Mouse (Mus musculus) thymus, postnatal 36 days (tissue): Measurements from ENCODE around the gene Mblac2.
A peak's percentile ranks its signal among the peaks of the same experiment; 100 is the strongest.

Experiments
- DNase-seq, 2 experiments: peaks; one replicate each; pipeline ENCODE4 v3.0.0; 2022; ENCODE audit warnings: mixed read lengths in 2 of 2

Gene Mblac2

DNA sequence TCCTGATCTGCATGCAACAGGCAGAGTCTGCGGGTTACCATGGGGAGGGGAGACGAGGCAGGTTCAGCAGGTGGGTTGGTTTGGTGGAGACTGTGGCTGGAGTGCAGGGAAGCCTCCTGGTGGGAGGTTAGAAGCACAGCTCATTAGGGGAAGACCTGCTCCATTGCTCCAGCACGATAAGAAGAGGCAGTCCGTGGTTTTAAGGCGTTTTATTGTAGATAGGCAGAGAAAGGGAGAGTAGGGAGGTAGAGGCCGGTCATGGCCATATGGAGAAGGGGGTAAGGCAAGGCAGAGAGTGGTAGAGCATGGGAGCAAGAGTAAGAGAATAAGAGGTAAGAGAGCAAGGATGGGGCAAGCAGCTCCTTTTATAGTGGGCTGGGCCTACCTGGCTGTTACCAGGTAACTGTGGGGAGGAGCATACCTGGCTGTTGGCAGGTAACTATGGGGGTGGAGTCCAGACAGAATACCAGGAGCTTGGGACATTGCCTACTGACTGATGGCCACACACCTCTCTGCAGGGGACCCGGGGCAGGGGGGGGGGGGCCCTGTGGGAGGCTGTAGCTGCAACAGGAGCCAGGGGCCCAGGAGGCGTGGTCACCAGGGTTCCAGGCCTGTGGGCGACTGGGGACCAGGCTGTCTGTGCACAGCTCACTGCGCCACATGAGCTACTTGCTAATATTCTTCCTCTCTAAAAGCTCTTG lies 32.4 kb downstream of the Mblac2 start:
- DNase-seq: no peak

DNA sequence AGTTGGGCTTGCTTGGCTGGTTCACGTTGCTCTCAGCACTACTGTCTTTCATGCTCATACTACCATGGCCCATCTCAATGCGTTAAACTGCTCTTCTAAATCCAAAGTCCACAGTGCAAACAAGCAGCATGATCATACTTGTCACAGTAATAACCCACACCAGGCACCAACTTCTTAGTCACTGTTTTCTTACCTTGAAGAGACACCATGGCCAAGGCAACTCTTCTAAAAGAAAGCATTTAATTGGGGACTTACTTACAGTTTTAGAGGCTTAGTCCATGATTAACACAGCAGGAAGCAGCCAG lies 32.9 kb downstream of the Mblac2 start:
- no peak for DNase-seq

DNA sequence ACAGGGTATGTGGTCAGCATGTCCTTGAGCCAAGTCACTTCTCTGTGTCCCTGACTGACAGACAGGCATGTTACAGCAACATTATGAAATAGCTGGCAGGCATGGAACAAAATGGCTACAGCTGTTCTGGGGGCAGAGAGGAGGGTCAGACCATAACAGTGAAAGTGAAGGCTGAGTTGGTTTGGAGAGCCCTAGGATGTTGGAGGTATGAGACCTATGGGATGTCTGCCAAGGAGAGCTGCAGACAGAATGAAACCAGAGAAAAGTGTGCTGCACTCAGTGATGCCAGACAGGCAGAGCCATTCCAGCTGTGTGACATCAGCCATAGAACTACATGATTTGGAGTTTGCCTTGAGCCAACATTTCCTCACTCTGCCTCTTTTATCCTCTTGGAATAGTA lies 43.7 kb downstream of the Mblac2 start:
- no peak for DNase-seq

DNA sequence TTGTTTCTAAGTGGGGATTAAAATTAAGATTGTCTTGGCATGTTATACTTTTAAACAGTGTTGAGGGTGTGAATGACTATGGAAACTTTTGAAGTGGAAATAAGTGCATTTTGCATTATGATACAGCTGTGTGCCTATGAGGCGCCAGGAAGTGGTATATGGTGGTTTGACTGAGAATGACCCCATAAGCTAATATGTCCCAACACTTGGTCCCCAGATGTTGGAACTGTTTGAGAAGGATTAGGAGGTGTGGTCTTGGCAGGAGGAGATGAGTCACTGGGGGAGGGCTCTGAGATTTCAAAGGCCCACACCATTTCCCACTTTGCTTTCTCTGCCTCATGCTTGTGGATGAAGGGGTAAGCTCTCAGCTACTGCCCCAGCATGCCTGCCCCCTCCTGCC lies 44.2 kb downstream of the Mblac2 start:
- DNase-seq: no peak

DNA sequence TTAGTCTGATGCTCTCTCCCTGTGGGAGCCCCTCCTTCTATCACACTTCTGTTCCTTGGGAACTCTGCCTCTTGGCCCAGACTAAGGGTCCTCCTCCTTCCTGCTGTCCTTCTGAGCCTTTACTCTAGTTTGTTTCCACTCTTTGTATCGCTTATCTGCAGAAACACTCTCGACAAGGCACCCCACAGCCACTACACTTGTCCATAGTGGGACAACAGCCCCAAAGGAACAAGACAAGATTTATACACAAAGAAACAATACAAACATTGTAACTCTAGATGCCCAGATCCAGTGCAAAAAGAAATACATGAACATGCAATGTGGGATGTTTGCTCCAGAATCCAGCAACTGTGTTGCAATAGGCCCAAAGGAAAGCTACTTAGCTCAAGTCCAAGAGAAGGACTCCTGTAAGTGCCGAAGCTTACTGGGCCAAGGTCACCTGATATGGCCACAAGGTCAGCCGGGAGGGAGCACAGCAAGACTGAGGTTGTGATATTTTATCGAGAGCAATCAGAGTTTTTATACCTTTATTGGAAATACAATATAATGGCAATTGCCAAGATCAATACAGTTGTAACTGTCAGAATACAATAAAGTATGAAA lies 46.0 kb downstream of the Mblac2 start:
- no peak for DNase-seq

DNA sequence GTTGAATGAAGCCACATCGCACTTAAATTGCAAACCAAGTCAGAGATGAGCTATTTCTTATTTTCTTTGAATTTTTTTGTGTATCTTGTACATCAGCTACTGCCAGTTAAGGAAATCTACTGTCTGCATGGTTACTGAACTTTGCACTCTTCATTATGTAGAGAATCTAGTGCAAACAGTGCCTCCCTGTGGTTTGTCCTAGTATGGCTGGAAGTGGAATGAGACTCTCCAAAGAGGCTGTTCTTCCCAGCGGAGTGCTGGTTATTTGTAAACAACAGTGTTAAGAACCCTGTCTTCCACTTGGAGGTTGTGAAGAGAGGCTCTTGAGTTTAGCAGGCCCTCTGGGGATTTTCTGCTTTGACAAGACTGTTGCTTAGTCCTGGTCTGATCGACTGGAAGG lies 49.2 kb downstream of the Mblac2 start:
- DNase-seq: peak in 1 of 2 experiments; percentile 10

DNA sequence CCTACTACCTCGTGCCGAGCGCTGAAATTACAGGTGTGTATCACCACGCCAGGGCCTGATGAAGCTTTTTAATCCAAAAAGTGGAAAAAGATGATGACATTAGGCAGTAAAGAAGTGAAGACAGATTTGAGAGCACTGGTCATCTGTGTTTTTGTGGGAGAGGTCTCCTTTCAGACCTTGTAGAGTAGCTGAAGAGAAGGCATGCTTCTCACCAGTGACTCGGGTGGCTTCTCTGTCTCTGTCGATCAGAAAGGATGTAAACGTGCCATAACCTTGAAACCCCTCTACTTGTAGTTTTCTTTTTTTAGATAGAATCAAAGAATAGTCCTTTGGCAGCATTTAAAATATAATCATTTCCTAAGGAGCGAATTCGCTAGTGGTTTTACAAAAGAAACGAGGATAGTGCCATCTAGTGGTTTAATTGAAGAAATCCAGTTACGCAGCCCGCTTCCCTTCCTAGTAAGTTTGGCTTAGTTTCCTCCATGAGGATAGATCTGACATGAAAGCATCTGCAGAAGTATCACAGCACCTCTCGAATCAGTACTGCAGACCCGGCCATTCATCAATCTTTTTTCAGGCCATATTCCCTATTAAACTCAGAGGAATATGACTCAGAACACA lies 50.5 kb downstream of the Mblac2 start:
- peak in 1 of 2 experiments; percentile 11 for DNase-seq

DNA sequence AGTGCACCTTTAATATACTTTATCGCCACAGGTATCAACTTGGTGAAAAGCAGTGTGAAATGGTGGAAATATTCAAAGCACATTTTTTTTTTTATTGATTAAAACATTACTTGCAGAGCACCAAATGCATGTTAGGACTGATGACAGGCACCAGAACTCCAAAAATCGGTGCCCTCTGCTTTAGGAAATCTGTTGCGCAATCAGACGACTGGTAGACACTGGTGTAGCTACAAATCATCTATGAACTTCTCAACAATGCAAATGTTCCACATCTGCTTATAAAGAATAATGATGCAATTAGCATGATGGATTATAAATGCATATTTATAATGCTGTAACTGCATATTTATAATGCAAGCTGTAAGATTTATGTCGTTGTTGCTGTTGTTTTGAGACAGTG lies 53.0 kb downstream of the Mblac2 start:
- no peak for DNase-seq

DNA sequence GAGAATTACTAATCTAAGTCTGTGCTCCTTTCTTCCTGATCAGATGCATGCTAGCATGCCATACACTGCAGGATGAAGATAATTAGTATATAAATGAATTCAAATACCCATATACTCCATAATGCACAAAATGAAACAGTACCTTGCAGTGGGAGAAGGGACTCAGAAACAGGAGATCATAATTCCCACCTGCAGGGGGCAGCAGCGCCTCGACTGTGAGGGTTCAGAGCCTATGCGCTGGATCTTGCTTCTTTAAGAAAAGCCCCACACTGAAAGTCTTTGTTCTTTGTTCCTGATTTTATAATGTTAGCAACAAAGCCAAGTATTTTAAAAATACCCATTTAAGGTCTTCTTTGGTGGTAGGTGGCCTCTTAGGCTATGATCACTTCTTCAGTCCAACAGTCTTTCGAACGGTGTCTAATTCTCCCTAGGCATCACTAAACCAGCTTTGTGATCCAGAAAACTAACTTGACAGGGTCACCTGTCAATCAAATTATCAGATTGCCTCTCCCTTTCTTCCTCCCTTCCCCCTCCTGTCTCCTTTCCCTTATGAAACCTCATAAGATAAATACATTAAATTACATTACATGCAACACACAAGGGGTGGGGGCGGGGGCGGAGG lies 56.0 kb downstream of the Mblac2 start:
- DNase-seq: peak; percentile 65 to 71

DNA sequence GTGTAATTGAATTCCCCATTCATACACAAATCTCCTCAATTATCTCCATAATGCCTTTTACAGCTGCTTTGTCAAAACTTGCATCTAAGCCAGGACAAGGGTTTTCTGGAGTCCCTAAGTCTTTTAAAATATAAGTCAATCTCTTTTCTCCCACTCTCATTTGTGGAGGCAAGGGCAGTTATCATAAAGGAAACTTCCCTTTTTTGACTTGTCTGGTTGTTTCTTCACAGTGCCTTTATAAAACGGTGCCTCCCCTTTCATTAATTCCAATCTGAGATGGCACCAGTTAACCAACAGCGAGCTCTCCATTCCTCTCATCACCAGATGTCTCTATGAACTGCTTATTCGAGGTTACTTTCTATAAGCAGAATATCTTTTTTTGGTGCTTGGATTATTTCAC lies 65.1 kb downstream of the Mblac2 start:
- no peak for DNase-seq

DNA sequence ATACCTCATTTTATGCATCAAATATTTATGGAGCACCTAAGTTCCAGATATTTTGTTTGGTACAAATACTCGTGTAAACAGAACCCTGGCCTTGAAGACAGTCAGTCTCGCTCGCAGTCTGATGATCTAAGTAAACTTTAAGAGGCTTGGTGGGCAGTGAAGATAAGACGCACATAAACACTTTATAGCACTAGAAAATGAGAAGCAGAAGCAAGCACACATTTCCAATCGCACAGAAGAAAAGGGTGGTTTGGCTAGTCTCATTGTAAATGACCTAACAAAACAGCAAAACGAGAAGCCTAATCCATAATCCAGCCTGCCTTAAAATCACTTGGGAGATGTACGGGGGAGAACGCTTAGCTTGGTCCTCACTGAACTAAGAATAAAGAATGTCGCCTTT lies 71.3 kb downstream of the Mblac2 start:
- DNase-seq: no peak

DNA sequence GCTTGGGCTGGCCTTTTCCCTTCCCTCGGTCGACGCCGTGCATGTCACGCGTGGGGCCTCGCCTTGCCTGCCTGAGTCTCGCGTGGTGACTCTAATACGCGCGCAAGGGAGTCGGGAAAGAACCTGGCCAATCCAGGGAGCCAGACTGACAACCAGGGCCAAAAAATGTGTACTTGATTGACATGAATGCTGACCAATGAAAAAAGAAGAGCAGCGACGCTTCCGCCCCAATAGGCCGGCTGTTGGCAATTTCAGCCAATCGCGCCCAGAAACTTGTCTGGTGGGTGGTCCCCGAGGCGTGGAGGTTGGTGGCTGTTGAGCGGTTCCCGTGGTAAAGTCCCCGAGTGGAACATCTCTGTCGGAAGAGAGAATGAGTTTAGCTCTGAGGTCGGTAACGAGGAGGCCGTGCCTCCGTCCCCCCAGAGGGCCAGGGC lies 71.8 kb downstream of the Mblac2 start, which contains the start of gene Cetn3:
Gene Cetn3, plus strand, starts transcription at position 107 of the 434 bp plus-strand sequence.
- DNase-seq: peak; percentile 89 to 90

DNA sequence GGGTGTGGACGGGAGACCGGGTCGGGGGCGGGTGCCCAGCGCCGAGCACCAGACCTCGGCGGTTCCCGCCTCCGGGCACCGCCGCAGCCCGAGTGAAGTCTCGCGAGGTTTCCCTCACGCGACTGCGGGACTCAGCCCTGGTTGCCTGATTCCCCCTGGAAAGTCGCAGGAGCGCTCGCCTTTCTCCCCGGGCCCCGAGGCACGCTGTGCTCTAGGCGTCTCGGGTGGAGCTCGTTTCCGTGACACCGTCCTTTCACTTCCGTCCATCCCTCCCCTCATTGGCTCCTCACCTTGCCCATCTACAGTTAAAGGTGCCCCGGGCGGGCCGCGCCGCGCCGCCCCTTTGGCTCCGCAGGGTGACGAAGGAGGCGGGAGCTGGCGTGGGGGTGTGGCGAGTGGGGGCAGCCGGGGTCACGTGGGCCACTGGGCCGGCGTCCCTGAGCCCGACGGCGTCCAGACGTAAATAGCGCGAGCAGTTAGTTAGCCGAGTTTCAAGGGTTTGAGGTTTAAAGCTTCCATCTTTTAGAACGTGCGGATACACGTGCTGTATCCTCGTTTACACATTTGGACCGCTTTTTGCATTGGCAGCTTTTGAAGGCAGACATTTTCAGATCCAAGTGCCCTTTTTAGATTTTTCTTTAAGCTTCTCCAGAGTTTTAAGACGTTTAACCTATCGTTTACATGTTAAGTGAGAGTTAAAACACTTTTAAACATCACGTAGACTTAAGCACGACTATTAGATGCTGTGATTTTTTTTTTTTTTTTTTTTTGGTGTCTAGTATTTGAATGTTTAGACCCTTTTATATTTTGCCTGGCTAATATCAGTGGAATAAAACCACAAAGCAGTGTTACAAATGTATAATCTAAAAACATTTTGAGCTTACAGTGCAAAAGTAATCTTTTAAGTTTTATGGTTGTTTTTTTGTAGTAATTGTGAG lies 72.5 kb downstream of the Mblac2 start:
- DNase-seq: peak; percentile 96

DNA sequence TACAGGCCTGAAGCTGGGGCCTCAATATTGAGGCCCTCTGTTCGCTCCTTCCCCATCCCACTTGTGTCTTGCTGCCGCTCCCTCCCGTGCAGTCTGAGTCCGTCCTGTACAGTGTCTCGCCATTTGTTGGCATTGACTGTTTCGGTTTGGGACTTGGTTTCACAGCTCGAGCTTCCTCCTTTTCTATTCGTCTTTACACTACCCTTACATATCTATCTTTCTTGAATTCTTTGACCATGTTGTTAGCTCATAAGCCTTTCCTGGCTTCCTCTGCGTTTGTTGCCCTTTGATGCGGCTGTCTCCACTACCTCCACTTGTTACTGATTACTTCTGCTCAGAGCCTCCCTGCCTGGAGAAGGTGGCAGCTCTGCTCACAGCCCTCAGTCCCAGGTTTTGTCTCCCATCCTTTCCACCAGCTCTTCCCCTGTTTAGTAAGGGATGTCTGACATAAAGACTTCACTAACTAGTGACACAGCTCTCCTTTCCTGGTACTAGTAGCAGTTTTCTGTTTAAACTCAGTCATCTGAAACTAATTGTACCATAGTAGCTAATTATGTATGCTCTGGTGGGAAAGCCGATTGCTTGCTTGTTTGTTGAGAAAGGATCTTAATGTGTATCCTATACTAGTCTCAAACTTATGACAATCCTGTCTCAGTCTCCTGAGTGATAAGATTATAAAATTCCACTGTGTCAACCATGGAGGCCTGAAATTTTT lies 74.8 kb downstream of the Mblac2 start:
- no peak for DNase-seq

DNA sequence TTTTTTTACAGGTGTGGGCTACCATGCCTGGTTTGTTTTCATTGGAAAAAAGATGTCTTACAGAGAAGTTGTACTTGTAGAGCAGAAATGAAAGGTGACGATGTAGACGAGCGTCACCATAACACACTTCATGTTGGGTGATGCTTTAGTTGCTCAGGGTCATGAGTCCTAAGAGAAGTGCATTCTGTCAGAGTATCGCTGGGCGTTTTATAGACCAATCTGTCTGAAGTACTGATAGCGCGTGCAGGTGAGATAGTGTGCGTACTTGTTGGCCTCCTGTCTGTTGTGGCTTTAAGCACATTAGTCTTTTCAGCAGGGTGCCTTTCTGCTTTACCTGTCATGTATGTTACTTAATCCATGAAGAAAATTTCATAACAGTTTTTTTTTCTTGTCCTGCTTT lies 79.0 kb downstream of the Mblac2 start:
- no peak for DNase-seq

DNA sequence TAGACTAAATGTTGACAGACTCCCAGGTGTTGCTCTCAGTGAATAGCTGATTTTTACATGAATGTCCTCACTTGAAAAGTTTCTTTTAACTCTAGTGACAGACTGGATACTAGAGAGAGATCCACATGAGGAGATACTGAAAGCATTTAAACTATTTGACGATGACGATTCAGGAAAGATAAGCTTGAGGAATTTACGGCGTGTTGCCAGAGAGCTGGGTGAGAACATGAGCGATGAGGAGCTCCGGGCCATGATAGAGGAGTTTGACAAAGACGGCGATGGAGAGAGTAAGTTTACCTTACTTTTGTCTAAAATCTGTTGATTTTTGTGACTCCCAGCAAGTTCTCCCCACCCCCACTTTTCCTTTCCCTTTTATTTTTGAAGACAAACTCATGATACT lies 80.7 kb downstream of the Mblac2 start:
- no peak for DNase-seq

DNA sequence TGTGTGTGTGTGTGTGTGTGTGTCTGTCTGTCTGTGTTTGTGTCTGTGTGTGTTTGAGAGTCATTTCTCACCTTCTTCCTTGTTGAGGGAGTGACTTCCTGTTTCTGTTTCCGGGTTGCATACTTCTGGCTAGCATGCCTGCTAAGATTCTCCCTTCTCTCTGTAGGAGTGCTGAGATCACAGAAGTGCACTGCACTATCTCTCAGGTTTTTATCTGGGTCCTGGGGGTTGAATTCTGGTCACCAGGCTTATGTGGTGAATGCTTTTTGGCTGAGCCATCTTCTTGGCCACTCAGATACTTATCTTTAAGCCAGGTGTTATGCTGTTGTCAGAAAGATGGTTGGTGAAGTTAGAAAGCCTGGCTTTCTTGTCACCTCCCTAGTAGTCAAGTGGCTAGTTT lies 82.7 kb downstream of the Mblac2 start:
- DNase-seq: peak; percentile 4 to 7

DNA sequence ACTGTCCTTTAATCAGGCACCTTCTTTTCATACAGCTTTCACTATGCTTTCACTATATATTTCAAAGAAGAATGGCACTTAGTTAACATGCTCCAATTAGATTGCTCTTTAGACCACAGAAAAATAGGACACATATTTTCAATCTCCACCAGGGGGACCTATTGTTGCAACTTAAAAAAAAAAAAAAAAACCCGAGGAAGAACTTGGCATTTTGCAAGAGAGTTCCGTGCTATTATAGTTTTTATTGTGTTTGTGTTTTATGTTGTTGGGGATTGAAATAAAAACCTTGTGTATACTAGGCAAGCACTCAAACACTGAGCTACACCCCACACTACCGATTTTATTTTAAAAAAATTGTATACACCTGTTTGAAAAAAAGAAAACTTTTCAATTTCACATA lies 90.0 kb downstream of the Mblac2 start:
- no peak for DNase-seq
